Mouse (Mus musculus) embryo, embryonic 10.5 days (tissue): ENCODE data around the gene Fam178b.
"Not testable (repeated sequence)": the region's sequence is repeated elsewhere in the genome, so short reads cannot be mapped to it uniquely, and the experiment has no call there.

Experiments
- DNase-seq: peaks from one replicate; pipeline ENCODE4 v3.0.0-alpha.2; 2015; ENCODE audit warnings: low spot score

Gene Fam178b

GRCm38 (mm10) chr1:36546888-36547471 lies 136.0 kb downstream of the Fam178b start, which contains the start of gene Ankrd39:
Gene Ankrd39, minus strand, starts transcription at chr1:36547445.
- peak; percentile 99 for DNase-seq

DNA sequence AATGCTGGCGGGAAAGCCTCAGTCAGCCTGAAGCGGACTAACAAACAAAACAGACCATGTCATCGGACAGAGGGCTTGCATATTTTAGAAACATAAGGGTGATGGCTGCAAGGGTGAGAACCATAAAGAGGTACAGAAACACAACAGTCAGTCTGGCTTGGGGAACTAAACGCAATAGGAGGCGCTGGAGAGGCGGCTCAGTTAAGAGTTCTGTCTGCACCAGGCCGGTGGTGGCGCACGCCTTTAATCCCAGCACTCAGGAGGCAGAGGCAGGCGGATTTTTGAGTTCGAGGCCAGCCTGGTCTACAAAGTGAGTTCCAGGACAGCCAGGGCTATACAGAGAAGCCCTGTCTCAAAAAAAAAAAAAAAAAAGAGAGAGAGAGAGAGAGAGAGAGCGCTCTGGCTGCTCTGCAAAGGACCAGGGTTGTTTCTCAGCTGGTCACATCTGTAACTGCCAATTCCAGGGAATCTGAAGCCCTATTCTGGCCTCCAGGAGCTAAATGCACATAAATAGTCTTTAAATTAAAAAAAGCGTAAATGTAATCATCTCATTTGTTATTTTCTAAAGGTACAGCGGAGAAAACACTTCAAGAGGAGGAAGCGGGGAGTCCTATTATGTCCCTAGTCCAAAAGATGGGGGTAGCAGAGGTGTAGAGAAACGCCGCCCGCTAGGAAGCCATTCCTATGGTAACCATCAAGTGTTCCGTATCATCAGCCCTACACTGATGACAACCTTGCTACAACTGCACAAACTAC lies 137.0 kb downstream of the Fam178b start:
- DNase-seq: no peak

GRCm38 (mm10) chr1:36545382-36545781 lies 137.6 kb downstream of the Fam178b start:
- DNase-seq: no peak

- DNase-seq: no peak
Observed at GRCm38 (mm10) chr1:36542925-36543324, 140.1 kb downstream of the Fam178b start.

- no peak for DNase-seq
Observed at GRCm38 (mm10) chr1:36541844-36542243, 141.1 kb downstream of the Fam178b start.

- DNase-seq: no peak
Observed at GRCm38 (mm10) chr1:36540807-36541206, 142.2 kb downstream of the Fam178b start.

- DNase-seq: no peak
Observed at GRCm38 (mm10) chr1:36540132-36540531, 142.9 kb downstream of the Fam178b start.

- DNase-seq: peak; percentile 41
Observed at GRCm38 (mm10) chr1:36539186-36539585, 143.8 kb downstream of the Fam178b start, which contains the start of gene Gm42417. Gene Gm42417, minus strand, starts transcription at chr1:36539429.

GRCm38 (mm10) chr1:36538727-36539126 lies 144.3 kb downstream of the Fam178b start:
- DNase-seq: no peak

DNA sequence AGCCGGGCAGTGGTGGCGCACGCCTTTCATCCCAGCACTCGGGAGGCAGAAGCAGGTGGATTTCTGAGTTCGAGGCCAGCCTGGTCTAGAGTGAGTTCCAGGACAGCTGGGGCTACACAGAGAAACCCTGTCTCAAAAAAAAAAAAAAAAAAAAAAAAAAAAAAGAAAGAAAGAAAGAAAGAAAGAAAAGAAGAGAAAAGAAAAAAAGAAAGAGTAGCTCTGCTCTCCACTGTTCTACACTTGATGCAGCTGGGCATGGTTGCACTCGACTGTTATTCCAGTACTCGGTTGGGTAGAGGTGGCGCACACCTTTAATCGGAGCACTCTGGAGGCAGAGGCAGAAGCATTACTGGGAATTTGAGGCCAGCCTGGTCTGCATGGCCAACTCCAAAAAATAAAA lies 146.2 kb downstream of the Fam178b start, which contains the start of gene Ankrd23:
Gene Ankrd23, minus strand, starts transcription at position 101 of the 400 bp plus-strand sequence.
- DNase-seq: not testable (repeated sequence)

DNA sequence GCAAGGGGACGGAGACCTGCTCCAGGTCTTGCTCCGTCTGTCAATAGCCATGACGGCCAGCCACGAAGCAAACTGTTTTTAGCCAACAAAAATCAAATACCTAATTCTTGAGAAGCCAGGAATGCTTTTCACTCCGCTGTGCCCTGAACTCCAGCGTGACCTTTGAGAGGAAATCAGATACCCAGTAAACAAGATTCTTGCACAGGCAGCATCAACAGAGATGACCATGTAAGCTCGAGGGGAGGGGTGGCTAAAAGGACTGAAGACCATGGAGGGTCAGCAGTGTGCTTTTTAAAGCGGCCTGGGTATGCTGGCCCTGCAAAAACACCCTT lies 146.6 kb downstream of the Fam178b start:
- no peak for DNase-seq

DNA sequence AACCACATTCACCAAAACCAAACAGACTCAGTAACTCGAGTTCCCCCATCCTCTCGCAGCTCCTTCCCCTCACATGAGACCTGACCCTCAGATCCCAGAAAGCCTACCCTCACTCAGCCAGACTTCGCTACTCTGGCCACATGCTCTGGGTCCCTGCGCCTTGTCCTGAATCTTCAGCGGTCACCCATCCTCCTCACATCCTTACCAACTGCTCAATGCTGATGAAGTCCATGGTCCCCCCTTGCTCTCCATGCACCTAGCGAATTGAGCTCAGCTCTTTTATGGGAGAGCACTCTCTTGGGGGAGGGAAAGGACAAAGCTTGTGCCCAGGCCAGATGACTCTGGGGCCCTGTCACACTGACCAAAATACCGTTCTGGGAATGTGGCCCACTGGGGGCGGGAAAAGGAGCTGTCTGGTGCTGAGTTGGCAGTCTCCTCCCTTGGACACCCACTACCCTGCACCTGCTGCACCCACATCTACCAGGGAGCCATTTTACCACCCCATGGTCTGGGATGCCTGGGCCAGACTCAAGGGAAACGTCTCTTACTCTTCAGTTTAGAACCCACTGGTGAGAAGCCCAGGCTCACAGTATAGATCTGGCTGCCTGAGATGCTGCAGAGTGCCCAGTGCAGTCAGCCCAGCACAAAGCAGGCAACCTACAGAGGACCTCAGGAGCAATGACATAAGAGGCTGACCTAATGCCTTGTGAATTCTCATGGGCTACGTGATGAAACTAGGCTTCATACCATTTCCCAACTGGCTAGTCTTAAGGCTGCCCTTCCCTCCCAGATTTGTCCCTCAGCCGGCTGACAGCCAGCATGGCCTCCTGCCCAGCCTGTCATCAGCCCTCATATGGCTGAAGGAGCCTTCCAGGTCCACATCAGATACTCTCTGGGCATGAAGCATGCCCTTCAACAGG lies 147.2 kb downstream of the Fam178b start:
- no peak for DNase-seq

DNA sequence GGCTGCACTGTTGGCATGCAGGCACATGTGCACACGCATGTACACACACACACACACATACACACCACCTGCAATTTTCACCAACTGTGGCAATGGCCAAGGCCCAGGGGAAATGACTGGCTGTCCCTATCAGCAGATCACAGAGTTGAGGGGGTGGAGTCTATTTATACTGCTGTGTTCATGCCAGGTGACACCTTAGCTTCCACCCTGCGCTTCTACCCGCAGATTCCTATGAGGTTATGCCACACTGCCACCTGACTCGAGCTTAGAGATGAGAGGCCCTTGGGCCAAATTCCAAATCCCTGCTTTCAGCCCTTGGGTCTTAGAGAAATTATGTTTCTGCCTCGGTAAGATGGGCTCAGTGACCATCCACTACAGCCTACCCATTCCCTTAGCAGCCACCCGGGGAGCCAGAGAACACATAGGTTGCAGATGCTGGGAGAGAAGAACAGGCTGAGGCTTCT lies 148.4 kb downstream of the Fam178b start:
- no peak for DNase-seq

GRCm38 (mm10) chr1:36533546-36533945 lies 149.4 kb downstream of the Fam178b start:
- no peak for DNase-seq

DNA sequence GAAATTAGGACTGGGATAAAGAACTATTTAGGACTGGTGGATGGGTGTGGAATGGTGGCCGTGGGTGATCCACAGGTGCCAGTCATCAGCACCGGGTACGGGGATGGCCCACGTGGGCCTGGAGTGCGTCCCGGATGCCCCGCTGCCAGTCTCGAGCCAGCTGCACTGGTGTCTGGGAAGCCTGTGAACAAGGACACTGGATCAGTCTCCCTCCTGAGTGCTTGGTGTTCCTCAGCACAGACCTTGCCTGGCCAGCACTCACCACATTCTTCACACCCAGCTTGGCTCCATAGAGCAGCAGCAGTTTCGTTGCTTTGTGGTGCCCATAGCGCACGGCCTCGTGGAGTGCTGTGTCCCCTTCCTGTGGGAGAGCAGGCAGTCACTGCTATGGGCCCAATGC lies 151.5 kb downstream of the Fam178b start:
- DNase-seq: no peak

- DNase-seq: no peak
Observed at GRCm38 (mm10) chr1:36530962-36531361, 152.0 kb downstream of the Fam178b start.

DNA sequence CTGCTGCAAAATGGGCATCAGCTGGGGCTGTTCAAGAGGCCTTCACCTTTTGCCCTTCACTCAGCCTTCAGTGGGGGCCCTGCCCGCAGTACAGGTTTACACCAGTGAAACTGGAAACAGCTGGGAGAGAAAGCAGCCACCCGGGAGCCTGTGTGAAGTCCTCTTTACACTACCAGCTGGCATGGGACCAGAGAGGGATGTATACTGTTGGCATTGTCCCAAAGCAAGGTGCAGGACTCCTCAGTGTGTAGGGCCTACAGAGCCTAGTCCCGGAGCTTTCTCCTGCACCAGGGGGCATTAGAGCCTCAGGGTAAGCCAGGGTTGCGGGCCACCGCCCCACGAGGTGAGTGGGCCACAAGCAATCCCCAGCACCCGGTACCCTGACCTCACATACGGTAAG lies 152.5 kb downstream of the Fam178b start:
- no peak for DNase-seq

GRCm38 (mm10) chr1:36529875-36530274 lies 153.1 kb downstream of the Fam178b start:
- no peak for DNase-seq

DNA sequence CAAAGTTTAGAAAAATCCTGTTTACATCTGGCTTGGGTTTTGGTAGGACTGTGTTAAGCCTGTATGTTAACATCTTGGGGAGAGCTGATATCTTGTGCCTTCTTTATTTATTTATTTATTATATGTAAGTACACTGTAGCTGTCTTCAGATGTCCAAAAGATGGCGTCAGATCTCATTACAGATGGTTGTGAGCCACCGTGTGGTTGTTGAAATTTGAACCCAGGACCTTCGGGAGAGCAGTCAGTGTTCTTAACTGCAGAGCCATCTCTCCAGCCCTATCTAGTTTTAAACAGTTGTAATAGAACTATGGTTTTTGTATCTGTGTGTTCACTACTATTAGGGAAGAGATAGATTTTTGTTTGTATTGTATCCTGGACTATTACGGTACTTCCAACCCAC lies 153.7 kb downstream of the Fam178b start:
- DNase-seq: no peak

GRCm38 (mm10) chr1:36528351-36528750 lies 154.6 kb downstream of the Fam178b start:
- no peak for DNase-seq

GRCm38 (mm10) chr1:36526903-36527302 lies 156.1 kb downstream of the Fam178b start:
- DNase-seq: no peak

DNA sequence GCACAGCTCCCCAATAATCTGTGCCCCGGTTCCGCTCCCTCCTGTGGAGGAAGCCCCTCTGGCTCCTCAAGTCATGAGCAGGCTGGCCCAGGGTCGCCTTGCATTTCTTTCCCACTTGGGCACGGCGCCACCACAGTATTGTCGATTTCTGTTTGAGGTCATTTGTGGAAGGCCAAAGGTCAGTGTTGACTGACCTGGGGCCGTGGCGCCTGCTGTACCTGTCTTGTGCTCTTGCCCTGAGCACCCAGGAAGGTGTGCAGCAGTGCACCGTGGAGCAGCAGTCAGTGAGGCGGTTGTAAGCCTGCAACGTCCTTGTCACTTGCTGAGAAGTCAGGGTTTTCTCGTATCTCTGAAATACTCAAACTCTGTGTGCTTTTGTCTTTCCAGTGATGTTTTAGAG lies 157.2 kb downstream of the Fam178b start:
- no peak for DNase-seq
